Mouse (Mus musculus) liver, adult (tissue): ENCODE measurements around the gene Fgf3.

Experiments used
- GATA4 ChIP-seq: IDR thresholded peaks from 2 replicates; pipeline ENCODE4 v1.6.1; 2014; ENCODE audit warnings: mild to moderate bottlenecking, low read length; ENCODE audit not compliant: insufficient replicate concordance

The Fgf3 gene

DNA sequence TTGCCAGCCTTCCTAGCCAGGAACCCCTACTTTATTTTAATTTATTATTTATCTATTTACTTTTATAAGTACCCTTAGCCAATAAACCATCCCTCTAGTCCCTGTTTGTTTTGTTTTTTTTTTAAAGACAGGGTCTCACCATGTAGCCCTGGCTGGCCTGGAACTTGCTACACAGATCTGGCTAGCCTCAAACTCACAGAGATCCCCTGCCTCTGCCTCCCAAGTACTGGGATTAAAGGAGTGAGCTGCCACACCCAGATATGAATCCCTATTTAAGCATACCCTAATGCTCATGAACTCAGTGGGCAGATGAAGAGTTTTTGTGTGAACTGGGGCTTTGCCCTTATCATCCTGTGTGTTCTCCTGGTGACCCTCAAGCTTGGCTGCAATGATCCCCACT, 9.2 kb downstream of the Fgf3 start, which contains the start of gene Fgf4:
Fgf4 (plus strand) TSS at position 301 of the 400 bp plus-strand sequence.
- no peak for TF ChIP-seq GATA4

DNA sequence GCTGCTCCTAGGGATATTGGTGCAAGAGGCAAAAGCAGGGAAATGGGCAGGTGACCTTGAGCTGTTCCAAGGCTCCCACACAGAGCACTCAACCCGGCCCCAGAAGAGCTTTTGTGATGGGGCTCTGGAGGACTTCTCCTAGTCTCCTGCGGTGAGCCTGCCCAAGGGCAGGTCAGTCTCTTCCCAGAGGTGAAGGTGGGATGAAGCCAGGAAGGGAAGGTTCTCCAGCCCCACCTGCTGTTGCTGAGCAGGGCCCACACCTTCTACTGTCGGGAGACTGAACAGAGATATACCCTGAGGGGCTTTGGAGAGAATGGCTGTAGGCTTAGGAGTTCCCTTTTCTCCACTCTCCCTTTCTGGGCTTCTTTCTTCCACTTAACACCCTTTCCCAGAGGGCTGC, 13.4 kb downstream of the Fgf3 start:
- TF ChIP-seq GATA4, result no peak

DNA sequence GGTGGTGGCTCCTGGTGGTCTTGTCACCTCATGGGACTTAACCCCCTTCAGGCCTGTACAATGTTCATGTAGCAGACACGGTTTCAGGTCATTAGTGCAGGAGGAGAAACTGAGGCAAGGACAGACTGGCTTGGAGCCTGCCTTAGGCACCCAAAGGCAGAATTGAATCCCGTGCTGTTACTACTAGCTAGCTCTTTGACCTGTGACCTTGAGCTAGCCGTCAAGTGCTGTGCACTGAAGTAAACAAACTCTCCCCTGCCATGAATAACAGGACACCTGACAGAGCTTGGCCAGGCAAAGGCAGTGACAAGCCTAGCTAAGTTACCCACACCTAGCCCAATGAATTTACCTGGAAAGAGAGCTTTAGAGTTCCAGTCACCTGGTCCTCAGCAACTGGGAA, 17.1 kb downstream of the Fgf3 start:
- TF ChIP-seq GATA4, result no peak

DNA sequence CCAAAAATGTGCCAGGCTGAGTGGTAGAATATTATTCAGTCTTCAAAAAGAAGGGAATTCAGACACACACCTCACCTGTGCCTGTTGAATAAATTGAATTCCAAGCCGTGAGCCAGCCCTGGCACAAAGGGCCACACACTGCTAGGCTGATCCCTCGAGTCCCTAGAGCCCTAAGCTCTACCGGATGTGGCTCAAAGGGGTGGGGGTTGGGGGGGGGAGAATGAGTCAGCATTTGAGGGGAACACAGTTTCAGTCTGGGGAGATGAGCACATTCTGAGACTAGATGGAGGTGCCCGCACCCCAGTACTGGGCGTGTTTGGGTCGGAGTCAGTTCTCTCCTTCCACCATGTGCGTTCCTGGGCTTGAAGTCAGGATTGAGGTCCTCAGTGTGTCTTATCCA, 19.3 kb downstream of the Fgf3 start:
- TF ChIP-seq GATA4, result no peak

DNA sequence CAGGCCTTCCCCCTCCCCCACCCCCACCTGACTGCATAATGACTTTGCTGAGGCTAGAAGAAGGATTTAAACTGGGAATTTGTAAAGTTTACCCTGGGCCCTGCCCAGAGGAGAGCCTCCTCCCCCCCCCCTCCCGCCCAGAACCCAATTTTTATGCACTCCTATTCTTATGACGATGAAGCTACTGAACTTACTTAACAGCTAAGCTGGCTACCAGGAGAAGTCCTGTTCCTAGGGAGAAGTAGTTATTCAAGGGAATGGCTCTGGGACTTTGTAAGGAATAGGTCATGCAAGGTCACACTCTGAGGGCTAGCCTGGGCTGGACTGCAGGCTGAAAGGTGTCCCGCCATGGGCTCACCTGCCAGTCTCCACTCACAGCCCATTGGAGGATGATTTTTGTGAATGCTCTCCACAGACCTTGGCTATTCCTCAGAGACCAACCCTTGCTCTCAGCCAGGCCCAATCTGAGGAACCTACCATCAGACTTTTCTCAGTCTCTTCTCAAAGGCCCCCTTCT, 20.0 kb downstream of the Fgf3 start:
- no peak for TF ChIP-seq GATA4

DNA sequence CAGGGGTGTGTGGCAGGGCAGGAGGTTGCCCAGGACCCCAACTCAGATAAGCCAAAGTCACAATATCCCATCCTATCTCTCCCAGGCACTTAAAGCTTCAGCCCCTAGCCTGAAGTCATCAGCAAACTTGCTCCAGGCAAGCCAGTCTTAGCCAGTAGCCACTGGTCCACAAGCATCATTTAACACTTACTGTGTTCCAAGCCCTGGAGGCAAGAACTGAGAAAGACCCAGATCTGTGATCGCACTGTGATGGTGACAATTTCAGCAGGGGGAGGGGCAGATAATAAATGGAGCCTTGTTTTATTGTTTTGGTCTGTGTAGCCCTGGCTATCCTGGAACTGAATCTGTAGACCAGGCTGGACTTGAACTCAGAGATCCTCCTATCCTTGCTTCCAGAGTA, 20.8 kb downstream of the Fgf3 start:
- TF ChIP-seq GATA4, result no peak

DNA sequence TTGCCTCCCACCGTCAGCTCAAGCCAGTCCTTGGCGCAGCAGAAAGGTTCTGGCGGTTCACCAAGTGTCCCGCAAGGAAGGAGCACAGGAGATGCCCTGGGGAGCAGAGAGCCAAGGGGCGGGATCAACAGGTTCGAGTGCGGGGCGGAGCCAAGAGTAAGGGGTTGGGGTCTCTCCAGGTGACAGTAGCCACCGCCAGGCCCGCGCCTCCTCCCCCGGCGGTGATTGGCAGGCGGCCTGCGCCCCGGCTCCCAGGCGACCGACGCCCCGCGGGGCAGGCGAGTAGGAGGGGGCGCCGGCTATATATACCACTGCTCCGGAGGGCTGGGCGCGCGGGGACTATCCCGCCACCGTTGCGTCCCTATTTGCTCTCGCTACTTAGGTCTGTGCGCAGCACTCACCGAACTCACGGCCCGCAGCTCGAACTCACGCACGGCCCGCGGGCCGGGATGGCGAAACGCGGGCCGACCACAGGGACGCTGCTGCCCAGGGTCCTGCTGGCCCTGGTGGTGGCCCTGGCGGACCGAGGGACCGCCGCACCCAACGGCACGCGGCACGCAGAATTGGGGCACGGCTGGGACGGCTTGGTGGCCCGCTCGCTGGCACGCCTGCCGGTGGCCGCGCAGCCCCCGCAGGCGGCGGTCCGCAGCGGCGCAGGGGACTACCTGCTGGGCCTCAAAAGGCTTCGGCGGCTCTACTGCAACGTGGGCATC, 23.3 kb downstream of the Fgf3 start:
- TF ChIP-seq GATA4, result no peak

DNA sequence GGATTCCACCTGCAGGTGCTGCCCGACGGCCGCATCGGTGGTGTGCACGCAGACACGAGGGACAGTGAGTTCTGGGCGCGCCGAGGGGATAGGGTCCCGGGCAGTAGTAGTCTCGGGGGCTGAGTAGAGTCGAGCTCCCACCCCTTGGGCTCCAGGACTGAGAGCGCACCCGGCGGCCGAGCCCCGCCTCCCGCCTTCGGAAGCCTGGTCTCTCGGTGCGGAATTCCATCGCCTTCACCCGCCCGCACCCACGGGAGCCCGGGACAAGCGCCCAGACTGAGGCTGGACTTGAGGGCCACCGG, 23.8 kb downstream of the Fgf3 start:
- TF ChIP-seq GATA4, result no peak

DNA sequence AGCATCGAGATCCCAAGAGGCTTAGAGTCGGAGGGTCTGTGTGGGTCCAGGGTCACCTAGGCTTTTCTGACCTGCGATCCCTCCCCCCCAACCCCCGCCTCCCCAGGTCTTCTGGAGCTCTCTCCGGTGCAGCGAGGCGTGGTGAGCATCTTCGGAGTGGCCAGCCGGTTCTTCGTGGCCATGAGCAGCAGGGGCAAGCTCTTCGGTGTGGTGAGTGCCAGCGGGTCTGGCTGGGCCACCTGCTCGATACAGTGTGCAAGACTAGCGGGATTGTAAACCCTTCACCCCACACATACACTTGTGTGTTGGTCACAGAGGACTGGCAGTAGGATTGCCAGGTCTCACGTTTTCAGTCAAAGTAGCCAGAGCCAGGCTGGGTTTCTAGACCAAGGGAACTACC, 24.2 kb downstream of the Fgf3 start:
- no peak for TF ChIP-seq GATA4

DNA sequence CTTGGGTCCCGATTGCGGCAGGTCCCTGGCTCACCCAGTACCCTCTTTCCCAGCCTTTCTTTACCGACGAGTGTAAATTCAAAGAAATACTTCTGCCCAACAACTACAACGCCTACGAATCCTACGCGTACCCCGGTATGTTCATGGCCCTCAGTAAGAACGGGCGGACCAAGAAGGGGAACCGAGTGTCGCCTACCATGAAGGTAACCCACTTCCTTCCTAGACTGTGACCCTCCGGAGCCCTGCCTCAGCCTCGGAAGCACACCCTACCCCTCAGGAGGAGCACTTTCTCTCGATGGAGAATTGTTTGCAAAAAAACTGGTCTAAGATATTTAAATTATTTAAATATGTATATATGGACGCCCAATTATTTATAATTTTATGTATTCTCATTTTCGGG, 24.8 kb downstream of the Fgf3 start:
- TF ChIP-seq GATA4, result no peak

DNA sequence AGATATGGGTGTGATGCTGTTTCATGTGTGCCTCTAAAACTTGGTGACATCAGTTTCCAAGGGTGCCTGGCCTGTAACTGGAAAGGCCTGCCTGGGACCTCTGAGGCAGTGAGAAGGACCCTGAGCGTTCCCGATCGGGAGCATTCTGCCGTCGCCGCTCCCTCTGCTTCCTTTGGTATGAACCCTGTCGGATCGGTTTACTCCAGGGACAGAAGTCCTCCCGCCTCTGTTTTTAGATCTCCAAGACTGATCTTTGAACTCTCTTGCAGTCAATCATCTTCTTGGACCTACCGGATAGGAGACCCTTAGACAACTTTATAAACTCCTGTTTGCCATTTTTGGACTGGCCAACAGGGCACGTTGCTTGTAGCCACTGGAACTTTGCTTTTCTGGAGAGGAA, 25.3 kb downstream of the Fgf3 start:
- no peak for TF ChIP-seq GATA4

DNA sequence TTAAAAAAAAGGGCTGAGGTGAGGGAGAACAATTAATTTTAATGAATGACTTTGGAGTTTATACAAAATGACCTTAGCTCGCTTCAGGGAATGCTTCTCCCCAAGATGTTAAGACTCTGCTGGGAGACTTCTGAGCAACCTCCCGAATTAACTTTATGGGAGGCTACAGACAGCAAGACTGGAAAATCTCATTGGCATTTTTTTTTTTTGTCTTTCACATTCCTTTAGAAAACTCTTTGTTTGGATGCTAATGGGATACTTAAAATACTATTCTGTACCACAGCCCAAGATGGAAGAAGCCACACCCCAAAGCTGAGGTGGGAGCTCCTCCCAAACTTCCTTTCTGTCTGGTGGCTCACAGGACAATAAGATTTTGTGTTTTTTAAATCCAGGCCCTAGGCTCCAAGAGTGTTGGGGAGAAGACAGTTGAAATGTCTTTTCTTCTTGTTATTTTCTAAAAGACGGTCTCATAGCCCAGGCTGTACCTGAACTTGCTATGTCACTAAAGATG, 26.3 kb downstream of the Fgf3 start:
- TF ChIP-seq GATA4, result no peak

DNA sequence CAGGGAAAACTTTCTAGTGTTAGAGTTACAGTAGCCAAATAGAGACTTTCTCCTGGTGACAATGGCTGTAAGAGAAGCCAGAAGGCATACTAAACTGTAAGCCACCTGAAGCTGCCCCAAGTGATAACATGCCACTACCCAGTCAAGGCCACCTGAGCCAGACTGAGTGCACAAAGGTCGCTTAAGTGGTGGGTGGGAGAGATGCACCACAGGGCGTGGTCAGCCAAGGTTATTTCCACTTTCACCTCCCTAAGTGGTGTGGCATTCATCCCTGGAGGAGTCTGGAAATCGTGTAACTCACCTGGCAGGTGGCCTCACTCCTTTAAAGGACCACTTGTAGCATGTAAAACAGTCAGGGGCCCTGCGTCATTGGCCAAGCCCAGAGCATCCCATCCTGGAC, 29.3 kb downstream of the Fgf3 start:
- TF ChIP-seq GATA4, result no peak

DNA sequence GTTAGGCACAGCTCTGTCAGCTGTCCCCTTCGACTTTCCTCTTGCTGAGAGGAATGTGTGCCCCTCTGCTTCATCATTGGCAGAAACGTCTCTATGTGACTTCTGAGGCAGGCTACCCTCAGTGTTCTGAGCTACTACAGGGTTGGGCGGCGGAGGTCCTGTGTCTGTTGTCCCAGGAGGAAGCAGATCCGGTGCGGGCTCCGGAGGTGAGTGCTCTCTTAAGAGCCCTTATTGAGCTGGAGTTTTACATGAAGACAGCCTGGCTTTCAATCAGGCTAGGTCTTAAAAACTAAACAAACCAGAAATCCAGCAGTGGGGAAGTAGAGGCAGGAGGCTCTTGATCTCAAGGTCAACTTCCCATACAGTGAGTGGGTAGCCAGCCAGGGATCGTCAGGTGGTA, 29.7 kb downstream of the Fgf3 start:
- TF ChIP-seq GATA4, result no peak

DNA sequence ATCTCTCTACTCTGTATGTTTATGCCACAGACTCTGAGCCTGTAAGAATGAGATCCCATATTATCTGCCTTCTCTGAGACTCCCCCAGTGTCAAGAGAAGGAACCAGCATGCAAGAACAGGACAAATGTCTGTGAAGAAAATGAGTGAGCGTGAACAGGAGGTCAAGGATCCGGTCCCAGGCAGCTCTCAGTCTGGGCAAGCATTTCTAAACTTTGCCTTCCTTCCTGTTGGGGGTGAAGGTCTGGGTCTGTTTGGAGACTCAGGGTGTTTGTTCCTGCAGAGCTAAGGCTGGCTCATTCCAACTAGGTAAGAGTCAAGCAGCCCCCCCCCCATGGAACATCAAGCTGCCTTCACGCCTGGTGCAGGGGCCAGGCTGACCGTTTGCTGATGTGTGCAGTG, 34.5 kb downstream of the Fgf3 start:
- no peak for TF ChIP-seq GATA4

DNA sequence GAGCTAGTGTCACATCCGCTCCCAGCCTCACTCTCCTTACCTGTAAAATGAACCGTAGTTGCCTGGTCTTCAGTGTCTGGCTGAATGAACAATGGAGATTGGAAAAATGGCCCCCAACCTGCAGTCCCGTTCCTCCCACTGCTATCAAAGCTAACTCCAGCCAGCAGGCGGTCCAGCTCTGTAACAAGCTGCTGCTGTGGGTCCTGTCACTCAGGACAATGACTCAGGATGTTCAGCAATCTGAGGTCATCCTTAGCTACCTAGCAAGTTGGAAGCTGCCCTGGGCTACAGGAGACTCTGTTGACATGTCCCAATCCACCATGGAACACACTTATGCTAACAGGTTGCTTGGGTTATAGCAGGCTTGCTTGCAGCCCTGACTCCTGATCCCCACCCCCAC, 35.3 kb downstream of the Fgf3 start:
- TF ChIP-seq GATA4, result no peak

DNA sequence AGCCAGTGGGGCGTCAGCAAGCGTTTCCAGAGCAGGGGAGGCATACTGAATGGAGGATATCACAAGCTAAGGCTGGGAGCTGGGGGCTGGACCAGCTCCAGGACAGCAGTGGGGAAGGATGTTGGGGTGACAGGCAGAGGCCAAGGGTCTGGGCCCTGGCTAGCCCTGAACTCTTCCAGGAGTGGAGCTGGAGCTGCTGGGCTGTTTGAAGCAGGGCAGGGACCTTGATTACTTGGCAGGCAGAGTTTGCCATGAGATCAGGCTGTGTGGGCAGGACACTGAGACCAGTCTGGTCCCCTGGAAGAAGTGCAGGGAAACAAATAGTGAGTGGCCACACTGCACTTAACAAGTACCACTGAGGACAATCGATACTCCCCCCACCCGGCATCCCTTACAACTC, 36.3 kb downstream of the Fgf3 start:
- no peak for TF ChIP-seq GATA4
